Mouse (Mus musculus): ENCODE results near the gene Tcfl5. TPM values are rescaled to one million over a fixed set of nuclear protein-coding genes. Genes with fewer than 3 reads are reported as not detected.
A peak's percentile ranks its signal among the peaks of the same experiment; 100 is the strongest.

The Tcfl5 gene
- total RNA-seq, 1 experiment: 44.9 TPM

DNA sequence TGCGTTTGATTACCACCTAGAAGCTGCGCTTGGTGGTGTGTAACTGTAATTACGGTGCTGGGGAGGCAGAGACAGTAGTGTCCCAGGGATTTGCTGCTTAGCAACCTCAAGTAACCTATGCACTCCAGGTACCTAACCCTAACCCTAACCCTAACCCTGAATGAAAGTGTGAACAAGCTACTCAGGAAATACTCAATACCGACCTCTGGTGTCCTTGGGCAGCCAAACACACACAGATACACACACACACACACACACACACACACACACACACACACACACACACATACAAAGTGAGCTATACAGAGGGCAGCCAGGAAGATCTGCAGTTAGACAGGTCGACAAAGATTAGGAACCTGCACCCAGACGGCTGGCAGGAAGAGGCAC is 53.8 kb downstream of the Tcfl5 start:
- in situ Hi-C loops (cut with MboI; ENCODE audit: low sequenced_read_pairs in 2 of 2, unreplicated experiment in 2 of 2): no loop called here
- Histone ChIP-seq H3K36me3 (ENCODE audit: control insufficient read depth, insufficient read depth, low read length, poor library complexity, severe bottlenecking) (peaks cover 35% of the 10 kb centered on the region), H3K4me1 (ENCODE audit: control insufficient read depth in 2 of 2, insufficient read depth in 2 of 2, low read length in 2 of 2, poor library complexity in 1 of 2) (no peaks in the 10 kb centered on the region; a peak in 1 of 4 replicates), H3K9ac (ENCODE audit: insufficient read depth, low read depth, low read length, poor library complexity, severe bottlenecking) (peak overlapping the region; percentile 19; the same call in 1 of the 2 replicates), H3K4me3 (ENCODE audit: insufficient read depth in 1 of 2, low read depth in 1 of 2, low read length in 2 of 2, poor library complexity in 1 of 2, severe bottlenecking in 1 of 2) (peak overlapping the region; percentile 81 to 93), H3K9me3 (ENCODE audit: control insufficient read depth, insufficient read depth, low read depth, low read length) (no peaks in the 10 kb centered on the region), H3K27ac (ENCODE audit: insufficient read depth, low read depth, low read length, poor library complexity, severe bottlenecking) (no peak overlapping the region)
- TF ChIP-seq HCFC1 (IDR thresholded peaks at IDR 0.05; ENCODE audit: borderline replicate concordance, insufficient read depth, low read length) (no peak), MAFK (IDR thresholded peaks at IDR 0.05; ENCODE audit: insufficient read depth, low read depth, low read length) (no peak), CHD2 (IDR thresholded peaks at IDR 0.05; ENCODE audit: low read depth, low read length) (no peak), ZC3H11A (IDR thresholded peaks at IDR 0.05; ENCODE audit: borderline replicate concordance, low read depth, low read length) (no peak), ZNF384 (IDR thresholded peaks at IDR 0.05; ENCODE audit: low read depth, low read length) (no peak)
- no peak for DNase-seq (ENCODE audit: low read depth, low spot score)

DNA sequence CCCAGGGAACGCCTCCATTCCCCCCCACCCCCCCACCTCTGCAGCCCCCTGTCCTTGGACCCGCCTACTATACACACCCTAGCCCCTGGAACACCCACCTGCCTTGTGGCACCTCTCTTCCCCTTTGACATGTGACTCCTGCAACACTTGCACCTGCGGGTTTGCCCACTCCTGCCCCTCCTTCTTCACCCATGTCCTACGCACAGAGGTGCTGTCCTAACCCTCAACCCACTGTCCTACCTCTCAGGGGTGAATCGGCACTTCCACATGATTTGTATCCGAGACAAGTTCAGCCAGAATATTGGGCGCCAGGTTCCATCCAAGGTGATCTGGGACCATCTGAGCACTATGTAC is 59.4 kb downstream of the Tcfl5 start:
- no peak for DNase-seq (ENCODE audit: low read depth, low spot score)
- Histone ChIP-seq H3K36me3 (ENCODE audit: control insufficient read depth, insufficient read depth, low read length, poor library complexity, severe bottlenecking) (peaks cover 17% of the 10 kb centered on the region; the same call in 1 of the 2 replicates), H3K9me3 (ENCODE audit: control insufficient read depth, insufficient read depth, low read depth, low read length) (no peaks in the 10 kb centered on the region), H3K9ac (ENCODE audit: insufficient read depth, low read depth, low read length, poor library complexity, severe bottlenecking) (peak overlapping the region; percentile 95), H3K4me3 (ENCODE audit: insufficient read depth in 1 of 2, low read depth in 1 of 2, low read length in 2 of 2, poor library complexity in 1 of 2, severe bottlenecking in 1 of 2) (peak overlapping the region; percentile 83 to 91), H3K4me1 (ENCODE audit: control insufficient read depth in 2 of 2, insufficient read depth in 2 of 2, low read length in 2 of 2, poor library complexity in 1 of 2) (peaks cover 0 to 6% of the 10 kb centered on the region in 2 experiments; a peak in 2 of 4 replicates), H3K27ac (ENCODE audit: insufficient read depth, low read depth, low read length, poor library complexity, severe bottlenecking) (no peak overlapping the region)
- in situ Hi-C loops (cut with MboI; ENCODE audit: low sequenced_read_pairs in 2 of 2, unreplicated experiment in 2 of 2): loop anchor here in 1 of 2 experiments (5.0 kb wide), 1 partner anchor 199 kb away; no protein-coding TSS in a partner anchor
- TF ChIP-seq CHD2 (IDR thresholded peaks at IDR 0.05; ENCODE audit: low read depth, low read length): no peak
- no peak for TF ChIP-seq ZNF384 (IDR thresholded peaks at IDR 0.05; ENCODE audit: low read depth, low read length)
- TF ChIP-seq MAFK (IDR thresholded peaks at IDR 0.05; ENCODE audit: insufficient read depth, low read depth, low read length): no peak
- no peak for TF ChIP-seq ZC3H11A (IDR thresholded peaks at IDR 0.05; ENCODE audit: borderline replicate concordance, low read depth, low read length)
- TF ChIP-seq HCFC1 (IDR thresholded peaks at IDR 0.05; ENCODE audit: borderline replicate concordance, insufficient read depth, low read length): no peak

DNA sequence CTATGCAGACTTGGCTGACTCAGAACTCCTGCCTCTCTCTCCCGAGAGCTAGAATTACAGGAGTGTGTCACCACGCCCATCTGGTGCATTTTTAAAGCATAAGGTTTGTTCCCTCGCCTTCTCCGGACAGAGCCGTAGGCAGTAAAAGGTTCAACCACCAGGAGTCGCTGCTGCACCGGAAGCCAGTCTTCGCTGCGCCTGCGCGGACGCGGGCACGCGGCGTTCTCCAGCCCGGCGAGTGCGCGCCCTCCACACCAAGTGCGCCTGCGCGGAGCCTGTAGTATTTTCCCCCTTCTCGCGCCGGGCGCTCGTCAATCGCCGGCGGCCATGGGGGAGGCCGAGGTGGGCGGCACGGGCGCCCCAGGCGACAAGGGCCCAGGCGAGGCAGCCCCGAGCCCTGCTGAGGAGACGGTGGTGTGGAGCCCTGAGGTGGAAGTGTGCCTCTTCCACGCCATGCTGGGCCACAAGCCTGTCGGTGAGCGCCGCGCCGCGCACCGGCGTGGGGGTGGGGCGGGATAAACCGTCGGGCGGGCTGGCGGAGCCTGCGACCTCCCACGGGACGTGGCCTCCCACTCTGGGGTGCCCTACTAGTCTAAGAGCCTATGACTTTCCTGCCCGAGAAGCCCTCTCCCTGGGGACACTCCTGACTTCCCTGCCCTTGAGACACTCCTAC is 59.9 kb downstream of the Tcfl5 start:
- peak; percentile 91 for DNase-seq (ENCODE audit: low read depth, low spot score)
- peaks cover 17% of the 10 kb centered on the region; the same call in 1 of the 2 replicates for H3K36me3 ChIP-seq (ENCODE audit: control insufficient read depth, insufficient read depth, low read length, poor library complexity, severe bottlenecking)
- H3K9ac ChIP-seq (ENCODE audit: insufficient read depth, low read depth, low read length, poor library complexity, severe bottlenecking): peak overlapping the region; percentile 95
- no peaks in the 10 kb centered on the region for H3K9me3 ChIP-seq (ENCODE audit: control insufficient read depth, insufficient read depth, low read depth, low read length)
- peak overlapping the region; percentile 83 to 91 for H3K4me3 ChIP-seq (ENCODE audit: insufficient read depth in 1 of 2, low read depth in 1 of 2, low read length in 2 of 2, poor library complexity in 1 of 2, severe bottlenecking in 1 of 2)
- TF ChIP-seq ZNF384 (IDR thresholded peaks at IDR 0.05; ENCODE audit: low read depth, low read length) (no peak), MAFK (IDR thresholded peaks at IDR 0.05; ENCODE audit: insufficient read depth, low read depth, low read length) (0 out of 2 replicates have a peak, but pooled peaks have one; percentile 18), ZC3H11A (IDR thresholded peaks at IDR 0.05; ENCODE audit: borderline replicate concordance, low read depth, low read length) (no peak), HCFC1 (IDR thresholded peaks at IDR 0.05; ENCODE audit: borderline replicate concordance, insufficient read depth, low read length) (peak; percentile 52; the same call in 1 of the 2 replicates)
- in situ Hi-C loops (cut with MboI; ENCODE audit: low sequenced_read_pairs in 2 of 2, unreplicated experiment in 2 of 2): loop anchor here in 1 of 2 experiments (5.0 kb wide), 1 partner anchor 200 kb away; no protein-coding TSS in a partner anchor
- H3K27ac ChIP-seq (ENCODE audit: insufficient read depth, low read depth, low read length, poor library complexity, severe bottlenecking): peak overlapping the region; percentile 63
- H3K4me1 ChIP-seq (ENCODE audit: control insufficient read depth in 2 of 2, insufficient read depth in 2 of 2, low read length in 2 of 2, poor library complexity in 1 of 2): peaks cover 0 to 6% of the 10 kb centered on the region in 2 experiments; a peak in 2 of 4 replicates

DNA sequence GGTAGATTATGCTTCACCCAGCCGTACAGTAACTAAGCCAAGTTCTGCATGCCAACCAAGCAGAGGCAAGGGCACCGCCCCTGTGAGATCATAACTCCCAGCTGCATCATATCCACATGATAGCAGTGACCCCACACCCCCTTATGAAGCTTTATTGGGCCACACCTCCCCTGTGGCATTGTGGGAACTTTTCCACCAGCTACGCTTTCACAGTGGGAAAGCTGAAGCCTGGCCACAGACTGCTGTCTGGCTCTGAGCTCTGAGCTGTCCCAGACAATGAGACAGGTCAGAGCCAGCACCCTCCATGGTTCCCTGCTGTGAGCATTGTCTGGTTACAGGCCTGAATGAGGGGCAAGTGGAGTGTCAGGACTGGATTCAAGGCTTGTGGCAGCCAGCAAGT is 61.5 kb downstream of the Tcfl5 start, which contains the start of gene Mrgbp:
Gene Mrgbp, plus strand, starts transcription at position 303 of the 400 bp plus-strand sequence.
- peaks cover 0 to 6% of the 10 kb centered on the region in 2 experiments; a peak in 2 of 4 replicates for H3K4me1 ChIP-seq (ENCODE audit: control insufficient read depth in 2 of 2, insufficient read depth in 2 of 2, low read length in 2 of 2, poor library complexity in 1 of 2)
- in situ Hi-C loops (cut with MboI; ENCODE audit: low sequenced_read_pairs in 2 of 2, unreplicated experiment in 2 of 2): loop anchor here in 1 of 2 experiments (5.0 kb wide), 1 partner anchor 201 kb away; no protein-coding TSS in a partner anchor
- H3K9ac ChIP-seq (ENCODE audit: insufficient read depth, low read depth, low read length, poor library complexity, severe bottlenecking): no peak within 1 kb of the TSS
- H3K27ac ChIP-seq (ENCODE audit: insufficient read depth, low read depth, low read length, poor library complexity, severe bottlenecking): no peak within 1 kb of the TSS
- H3K36me3 ChIP-seq (ENCODE audit: control insufficient read depth, insufficient read depth, low read length, poor library complexity, severe bottlenecking): peaks cover 13% of the 10 kb centered on the region; the same call in 1 of the 2 replicates
- no peak for DNase-seq (ENCODE audit: low read depth, low spot score)
- H3K9me3 ChIP-seq (ENCODE audit: control insufficient read depth, insufficient read depth, low read depth, low read length): no peaks in the 10 kb centered on the region
- TF ChIP-seq HCFC1 (IDR thresholded peaks at IDR 0.05; ENCODE audit: borderline replicate concordance, insufficient read depth, low read length): no peak
- no peak for TF ChIP-seq ZC3H11A (IDR thresholded peaks at IDR 0.05; ENCODE audit: borderline replicate concordance, low read depth, low read length)
- TF ChIP-seq MAFK (IDR thresholded peaks at IDR 0.05; ENCODE audit: insufficient read depth, low read depth, low read length): no peak
- TF ChIP-seq ZNF384 (IDR thresholded peaks at IDR 0.05; ENCODE audit: low read depth, low read length): no peak
- TF ChIP-seq CHD2 (IDR thresholded peaks at IDR 0.05; ENCODE audit: low read depth, low read length): no peak
- no peak within 1 kb of the TSS for H3K4me3 ChIP-seq (ENCODE audit: insufficient read depth in 1 of 2, low read depth in 1 of 2, low read length in 2 of 2, poor library complexity in 1 of 2, severe bottlenecking in 1 of 2)
